Comparison of ENCODE assay signal across 10 mouse cellular contexts in the genomic region with DNA sequence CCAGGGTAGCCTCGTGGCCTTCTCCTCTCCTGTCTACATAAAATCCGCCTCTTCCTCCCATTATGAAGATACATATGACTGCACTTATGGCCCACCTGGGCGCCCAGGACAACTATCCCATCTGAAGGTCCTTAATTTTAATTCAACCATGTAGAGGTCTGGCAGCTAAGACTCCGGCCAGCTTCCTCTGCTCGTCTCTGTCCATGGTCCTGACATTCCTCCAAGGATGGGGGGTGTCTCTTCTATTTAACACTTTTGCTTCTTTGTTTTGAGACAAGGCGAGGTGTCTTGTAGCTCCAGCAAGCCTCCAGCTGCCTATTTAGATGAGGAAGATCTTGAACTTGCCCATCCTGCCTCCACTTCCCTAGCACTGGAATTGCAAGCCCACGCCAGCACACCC.
DNase-seq lines count a peak whose midpoint lies in the region; ATAC-seq and TF ChIP-seq lines count a peak whose summit lies in the region.
"Had no signal": no experiment of that assay in that cellular context is flagged by ENCODE, and none has a peak within 500 bp of the region (broad histone marks: within the 10 kb centered on the region; RNA-seq: fewer than 3 reads in every experiment).

No protein-coding gene starts in this region.

- H3K4me3 ChIP-seq in hindbrain, embryonic 11.5 days (ENCODE audit: low read depth, low read length) = no peak overlapping the region
- no peak overlapping the region for H3K4me3 ChIP-seq in hindbrain, postnatal 0 days (ENCODE audit: low read length)
- H3K4me3 ChIP-seq in stomach, postnatal 0 days (ENCODE audit: low read depth, low read length) = no peak overlapping the region
- H3K4me3 ChIP-seq in forebrain, embryonic 16.5 days (replicated peaks; ENCODE audit: low read length) = no peak overlapping the region

- H3K27ac ChIP-seq in hindbrain, embryonic 11.5 days (ENCODE audit: low read depth, low read length) = no peak overlapping the region
- no peak overlapping the region for H3K27ac ChIP-seq in hindbrain, postnatal 0 days
- no peak overlapping the region for H3K27ac ChIP-seq in stomach, postnatal 0 days (replicated peaks)
- no peak overlapping the region for H3K27ac ChIP-seq in forebrain, embryonic 16.5 days (ENCODE audit: low read length)

- H3K4me1 ChIP-seq in hindbrain, embryonic 11.5 days (replicated peaks; ENCODE audit: control insufficient read depth, insufficient read depth, low read length) = peaks cover 3% of the 10 kb centered on the region; the same call in 1 of the 2 replicates
- H3K4me1 ChIP-seq in hindbrain, postnatal 0 days (ENCODE audit: insufficient read depth, low read length) = peaks cover 9% of the 10 kb centered on the region
- H3K4me1 ChIP-seq in stomach, postnatal 0 days (replicated peaks; ENCODE audit: control insufficient read depth, insufficient read depth) = no peaks in the 10 kb centered on the region
- peaks cover 11% of the 10 kb centered on the region for H3K4me1 ChIP-seq in forebrain, embryonic 16.5 days (replicated peaks; ENCODE audit: control insufficient read depth, insufficient read depth, low read length)

- no peak for TF ChIP-seq EP300 in stomach, postnatal 0 days (optimal IDR thresholded peaks at IDR 0.05)

- 28% methylated on average over 7 of the region's 7 CpGs for WGBS in hindbrain, embryonic 11.5 days
- WGBS in hindbrain, postnatal 0 days = 42% methylated on average over 7 of the region's 7 CpGs
- 18% methylated on average over 7 of the region's 7 CpGs for WGBS in stomach, postnatal 0 days
- WGBS in forebrain, embryonic 16.5 days = 44% methylated on average over 7 of the region's 7 CpGs

- peak; percentile 59 for DNase-seq in hindbrain, embryonic 11.5 days (ENCODE audit: low spot score)
- no peak for DNase-seq in hindbrain, postnatal 0 days (ENCODE audit: low spot score)
- DNase-seq in testis, postnatal 10 days (ENCODE audit: low spot score) = peak; percentile 69
- DNase-seq in testis, postnatal 14 days (ENCODE audit: low spot score) = no peak
- peak; percentile 64 for DNase-seq in embryo, embryonic 9.5 days (ENCODE audit: extremely low spot score)
- DNase-seq in stomach, postnatal 0 days (ENCODE audit: low spot score) = peak; percentile 28
- DNase-seq in right cerebral cortex, postnatal 14 days = no peak
- DNase-seq: kidney, adult 8-10 months had no signal

- H3K36me3 ChIP-seq in hindbrain, embryonic 11.5 days (ENCODE audit: control insufficient read depth, insufficient read depth, low read length) = no peaks in the 10 kb centered on the region
- no peaks in the 10 kb centered on the region for H3K36me3 ChIP-seq in hindbrain, postnatal 0 days (ENCODE audit: insufficient read depth, low read length)
- H3K36me3 ChIP-seq in stomach, postnatal 0 days (ENCODE audit: control insufficient read depth, insufficient read depth, low read length) = no peaks in the 10 kb centered on the region
- H3K36me3 ChIP-seq in forebrain, embryonic 16.5 days (ENCODE audit: control insufficient read depth, insufficient read depth) = no peaks in the 10 kb centered on the region

- H3K9ac ChIP-seq in hindbrain, embryonic 11.5 days (ENCODE audit: low read depth, low read length) = no peak overlapping the region
- H3K9ac ChIP-seq in hindbrain, postnatal 0 days (replicated peaks; ENCODE audit: low read length) = no peak overlapping the region
- H3K9ac ChIP-seq in stomach, postnatal 0 days (ENCODE audit: low read length) = no peak overlapping the region
- no peak overlapping the region for H3K9ac ChIP-seq in forebrain, embryonic 16.5 days (replicated peaks; ENCODE audit: low read depth, low read length)

- TF ChIP-seq CTCF in hindbrain, postnatal 0 days (IDR thresholded peaks at IDR 0.05; ENCODE audit: low read depth) = no peak
- no peak for TF ChIP-seq CTCF in stomach, postnatal 0 days (IDR thresholded peaks at IDR 0.05; ENCODE audit: low read depth)

- H3K27me3 ChIP-seq in hindbrain, embryonic 11.5 days (ENCODE audit: control insufficient read depth, insufficient read depth, low read length) = peaks cover 10% of the 10 kb centered on the region; the same call in 1 of the 2 replicates
- no peaks in the 10 kb centered on the region for H3K27me3 ChIP-seq in hindbrain, postnatal 0 days (ENCODE audit: insufficient read depth, low read length)
- no peaks in the 10 kb centered on the region for H3K27me3 ChIP-seq in stomach, postnatal 0 days (ENCODE audit: control insufficient read depth, insufficient read depth, low read length)
- no peaks in the 10 kb centered on the region for H3K27me3 ChIP-seq in forebrain, embryonic 16.5 days (replicated peaks; ENCODE audit: control insufficient read depth, insufficient read depth, low read length)

- no peak overlapping the region for H3K4me2 ChIP-seq in hindbrain, embryonic 11.5 days (replicated peaks; ENCODE audit: low read depth, low read length)
- H3K4me2 ChIP-seq in hindbrain, postnatal 0 days (ENCODE audit: low read depth, low read length) = no peak overlapping the region
- H3K4me2 ChIP-seq in stomach, postnatal 0 days (replicated peaks; ENCODE audit: low read depth) = no peak overlapping the region
- no peak overlapping the region for H3K4me2 ChIP-seq in forebrain, embryonic 16.5 days (ENCODE audit: low read length)

- H3K9me3 ChIP-seq in hindbrain, embryonic 11.5 days (ENCODE audit: control insufficient read depth, low read length) = no peaks in the 10 kb centered on the region
- H3K9me3 ChIP-seq in hindbrain, postnatal 0 days (ENCODE audit: low read length) = no peaks in the 10 kb centered on the region
- H3K9me3 ChIP-seq in stomach, postnatal 0 days (ENCODE audit: control insufficient read depth, low read length) = no peaks in the 10 kb centered on the region
- no peaks in the 10 kb centered on the region for H3K9me3 ChIP-seq in forebrain, embryonic 16.5 days (ENCODE audit: control insufficient read depth, low read length)

- ATAC-seq in hindbrain, embryonic 11.5 days (ENCODE audit: low FRiP score) = no peak
- ATAC-seq in hindbrain, postnatal 0 days = no peak
- no peak for ATAC-seq in stomach, postnatal 0 days (ENCODE audit: low FRiP score, low TSS enrichment)
- no peak for ATAC-seq in forebrain, embryonic 16.5 days
- ATAC-seq: CD4-positive, CD25-positive, alpha-beta regulatory T cell, adult 4 months had no signal

Comparison
In these comparisons a context has a peak if more than half of its experiments do, and no peak if none do; other contexts are left out.
1. DNase-seq: peak in hindbrain, embryonic 11.5 days (single experiment), testis, postnatal 10 days (single experiment), embryo, embryonic 9.5 days (single experiment) and stomach, postnatal 0 days (single experiment); none in hindbrain, postnatal 0 days (single experiment), testis, postnatal 14 days (single experiment) and right cerebral cortex, postnatal 14 days (single experiment).